Mouse (Mus musculus): ENCODE data around the gene Ugt3a2. TPM values are rescaled to one million over a fixed set of nuclear protein-coding genes. Genes with fewer than 3 reads are reported as not detected.

Gene Ugt3a2
- not detected in 2 replicates for polyA plus RNA-seq (2016; fragmentation: Nextera tagmentation; extraction: Ambion mirVana)

DNA sequence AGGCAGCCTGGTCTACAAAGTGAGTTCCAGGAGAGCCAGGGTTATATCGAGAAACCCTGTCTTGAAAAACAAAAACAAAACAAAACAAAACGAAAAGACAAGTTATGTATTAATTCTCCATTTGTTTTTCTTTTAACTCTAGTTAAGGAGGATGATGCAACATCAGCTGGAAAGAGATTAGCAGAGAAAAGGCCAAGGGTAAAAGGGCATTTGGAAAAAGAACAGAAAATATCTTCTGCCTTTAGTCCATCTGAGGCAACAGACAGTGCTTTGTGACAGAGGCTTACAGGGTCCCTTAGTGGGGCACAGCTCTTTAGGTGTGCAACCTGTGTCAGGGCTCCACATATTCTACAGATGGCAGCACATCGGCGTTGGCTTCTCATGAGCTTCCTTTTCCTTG, at the start of gene Ugt3a2:
Gene Ugt3a2, plus strand, starts transcription at position 210 of the 400 bp plus-strand sequence.
- Histone ChIP-seq H3K36me3 (no peaks in the 10 kb centered on the region), H3K4me1 (no peaks in the 10 kb centered on the region), H3K4me2 (replicated peaks) (no peak within 1 kb of the TSS), H3K4me3 (no peak within 1 kb of the TSS), H3K9me3 (no peaks in the 10 kb centered on the region), H3K9ac (no peak within 1 kb of the TSS), H3K27me3 (no peaks in the 10 kb centered on the region), H3K27ac (no peak within 1 kb of the TSS)
- WGBS = 88% methylated on average over 4 of the region's 4 CpGs
- ATAC-seq (ENCODE audit: insufficient number of reproducible peaks, insufficient read depth, low FRiP score, low TSS enrichment) = no peak

DNA sequence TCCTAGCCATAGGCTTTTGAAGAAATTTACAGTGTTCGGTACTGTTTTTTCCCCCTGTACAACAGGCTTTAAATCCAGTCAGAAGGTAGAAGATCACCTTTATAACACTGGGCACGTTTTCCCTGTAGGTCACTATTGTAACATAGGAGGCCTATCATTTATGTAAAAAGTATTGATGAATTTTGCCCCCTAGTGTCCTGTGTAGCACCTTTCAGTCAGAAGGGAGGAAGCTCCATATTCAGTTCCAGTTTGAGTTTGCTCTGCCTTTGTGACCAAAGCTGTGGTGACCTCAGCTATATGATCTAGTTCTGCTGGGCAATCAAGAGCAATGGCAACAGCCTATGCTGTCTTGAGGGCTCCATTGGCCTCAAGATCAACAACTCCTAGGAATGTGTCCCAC, 45.7 kb upstream of the Ugt3a2 start:
- H3K9me3 ChIP-seq = no peaks in the 10 kb centered on the region
- no peak overlapping the region for H3K4me3 ChIP-seq
- no peak overlapping the region for H3K27ac ChIP-seq
- ATAC-seq (ENCODE audit: insufficient number of reproducible peaks, insufficient read depth, low FRiP score, low TSS enrichment) = no peak
- no peak overlapping the region for H3K9ac ChIP-seq
- H3K36me3 ChIP-seq = no peaks in the 10 kb centered on the region
- H3K4me2 ChIP-seq (replicated peaks) = no peak overlapping the region
- H3K4me1 ChIP-seq = no peaks in the 10 kb centered on the region
- WGBS = 60% methylated on average over 2 of the region's 2 CpGs
- H3K27me3 ChIP-seq = no peaks in the 10 kb centered on the region

DNA sequence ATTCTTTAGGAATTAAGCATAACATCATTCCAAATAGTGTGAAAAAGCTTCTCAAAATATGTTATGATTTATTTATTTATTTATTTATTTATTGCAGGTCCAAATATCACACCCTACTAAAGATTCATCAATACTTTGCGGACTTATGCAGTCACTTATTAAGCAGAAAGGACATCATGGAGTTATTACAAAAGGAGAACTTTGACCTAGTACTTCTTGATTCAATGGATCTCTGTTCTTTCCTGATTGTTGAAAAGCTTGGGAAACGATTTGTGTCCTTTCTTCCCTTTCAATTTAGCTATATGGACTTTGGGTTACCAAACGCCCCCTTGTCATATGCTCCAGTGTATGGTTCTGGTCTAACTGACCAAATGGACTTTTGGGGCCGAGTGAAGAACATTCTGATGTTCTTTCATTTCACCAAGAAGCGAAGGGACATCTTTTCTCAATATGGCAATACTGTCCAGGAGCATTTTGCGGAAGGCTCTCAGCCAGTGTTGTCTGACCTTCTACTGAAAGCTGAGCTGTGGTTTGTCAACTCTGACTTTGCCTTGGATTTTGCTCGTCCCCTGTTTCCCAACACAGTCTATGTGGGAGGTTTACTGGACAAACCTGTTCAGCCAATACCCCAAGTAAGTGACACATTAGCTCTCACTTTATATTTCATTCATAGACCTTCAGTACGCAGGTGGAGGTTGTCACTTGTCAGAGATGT, 29.2 kb upstream of the Ugt3a2 start:
- no peak overlapping the region for H3K9ac ChIP-seq
- H3K4me3 ChIP-seq = no peak overlapping the region
- no peaks in the 10 kb centered on the region for H3K36me3 ChIP-seq
- WGBS = 81% methylated on average over 8 of the region's 8 CpGs
- no peaks in the 10 kb centered on the region for H3K27me3 ChIP-seq
- no peak for ATAC-seq (ENCODE audit: insufficient number of reproducible peaks, insufficient read depth, low FRiP score, low TSS enrichment)
- H3K9me3 ChIP-seq = no peaks in the 10 kb centered on the region
- H3K4me1 ChIP-seq = no peaks in the 10 kb centered on the region
- no peak overlapping the region for H3K27ac ChIP-seq
- H3K4me2 ChIP-seq (replicated peaks) = no peak overlapping the region

GRCm38 (mm10) chr15:9334596-9334995, 754 bp upstream of the Ugt3a2 start:
- ATAC-seq (ENCODE audit: insufficient number of reproducible peaks, insufficient read depth, low FRiP score, low TSS enrichment) = no peak
- Histone ChIP-seq H3K27ac (no peak overlapping the region), H3K4me1 (no peaks in the 10 kb centered on the region), H3K4me3 (no peak overlapping the region), H3K4me2 (replicated peaks) (no peak overlapping the region), H3K9me3 (no peaks in the 10 kb centered on the region), H3K9ac (no peak overlapping the region), H3K36me3 (no peaks in the 10 kb centered on the region), H3K27me3 (no peaks in the 10 kb centered on the region)
- WGBS = 68% methylated on average over 2 of the region's 2 CpGs

DNA sequence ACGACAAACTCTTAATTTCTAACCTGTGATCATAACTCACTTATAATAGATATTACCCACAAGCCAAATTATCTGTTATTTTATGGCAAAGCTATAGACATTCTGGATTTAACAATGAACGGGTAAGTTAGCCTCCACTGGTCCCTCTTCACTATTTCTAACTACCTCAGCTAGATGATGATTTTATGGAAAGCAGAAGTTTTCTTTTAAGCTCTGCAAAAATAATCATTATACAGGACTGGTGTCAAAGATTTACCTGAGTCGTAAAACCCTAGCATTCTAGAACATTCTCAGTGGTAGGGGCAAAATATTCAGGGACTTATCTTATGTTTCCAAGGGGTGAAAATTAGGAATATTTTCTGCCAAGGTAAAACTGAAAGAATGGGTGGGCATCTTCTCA, 1.3 kb downstream of the Ugt3a2 start:
- WGBS = 88% methylated on average over 3 of the region's 3 CpGs

DNA sequence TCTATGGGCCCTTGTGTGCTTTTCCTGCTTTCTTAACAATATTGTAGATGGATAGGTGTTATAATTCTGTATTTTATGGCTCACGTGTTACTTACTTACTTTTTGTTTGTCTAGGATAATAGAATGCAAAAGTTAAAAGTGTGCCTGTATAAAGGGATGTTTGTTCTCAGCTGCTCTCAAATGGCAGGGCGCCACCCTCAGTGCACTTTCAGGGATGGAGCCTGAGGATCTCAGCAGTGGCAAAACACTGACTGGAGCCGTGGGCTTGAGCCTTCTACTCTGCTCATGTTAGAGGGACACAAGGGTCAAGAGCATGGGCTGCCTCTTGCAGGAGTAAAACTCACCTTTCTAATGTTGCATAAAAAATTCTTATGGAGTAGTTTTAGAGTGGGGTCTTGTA, 1.7 kb downstream of the Ugt3a2 start:
- 62% methylated on average over 3 of the region's 3 CpGs for WGBS
- no peaks in the 10 kb centered on the region for H3K4me1 ChIP-seq
- H3K9ac ChIP-seq = no peak overlapping the region
- no peak overlapping the region for H3K4me3 ChIP-seq
- no peaks in the 10 kb centered on the region for H3K36me3 ChIP-seq
- ATAC-seq (ENCODE audit: insufficient number of reproducible peaks, insufficient read depth, low FRiP score, low TSS enrichment) = no peak
- H3K9me3 ChIP-seq = no peaks in the 10 kb centered on the region
- H3K27me3 ChIP-seq = no peaks in the 10 kb centered on the region
- no peak overlapping the region for H3K4me2 ChIP-seq (replicated peaks)
- H3K27ac ChIP-seq = no peak overlapping the region

More for the DNA sequence above, 1.3 kb downstream of the Ugt3a2 start:
- no peaks in the 10 kb centered on the region for H3K4me1 ChIP-seq
- no peaks in the 10 kb centered on the region for H3K9me3 ChIP-seq
- no peaks in the 10 kb centered on the region for H3K36me3 ChIP-seq
- H3K4me3 ChIP-seq = no peak overlapping the region
- no peak overlapping the region for H3K9ac ChIP-seq
- no peak overlapping the region for H3K27ac ChIP-seq
- ATAC-seq (ENCODE audit: insufficient number of reproducible peaks, insufficient read depth, low FRiP score, low TSS enrichment) = no peak
- H3K4me2 ChIP-seq (replicated peaks) = no peak overlapping the region
- no peaks in the 10 kb centered on the region for H3K27me3 ChIP-seq

- ATAC-seq (ENCODE audit: insufficient number of reproducible peaks, insufficient read depth, low FRiP score, low TSS enrichment) = no peak
- Histone ChIP-seq H3K4me2 (replicated peaks) (no peak overlapping the region), H3K27ac (no peak overlapping the region), H3K36me3 (no peaks in the 10 kb centered on the region), H3K9me3 (no peaks in the 10 kb centered on the region), H3K27me3 (no peaks in the 10 kb centered on the region), H3K4me1 (no peaks in the 10 kb centered on the region), H3K4me3 (no peak overlapping the region), H3K9ac (no peak overlapping the region)
- 47% methylated on average over 3 of the region's 3 CpGs for WGBS
Measured at GRCm38 (mm10) chr15:9348739-9349138, 13.4 kb downstream of the Ugt3a2 start.

- Histone ChIP-seq H3K4me2 (replicated peaks) (no peak overlapping the region), H3K27me3 (no peaks in the 10 kb centered on the region), H3K4me3 (no peak overlapping the region), H3K4me1 (no peaks in the 10 kb centered on the region), H3K9me3 (no peaks in the 10 kb centered on the region), H3K27ac (no peak overlapping the region), H3K36me3 (no peaks in the 10 kb centered on the region), H3K9ac (no peak overlapping the region)
- no peak for ATAC-seq (ENCODE audit: insufficient number of reproducible peaks, insufficient read depth, low FRiP score, low TSS enrichment)
- 75% methylated on average over 2 of the region's 2 CpGs for WGBS
Measured at GRCm38 (mm10) chr15:9362801-9363200, 27.5 kb downstream of the Ugt3a2 start.

DNA sequence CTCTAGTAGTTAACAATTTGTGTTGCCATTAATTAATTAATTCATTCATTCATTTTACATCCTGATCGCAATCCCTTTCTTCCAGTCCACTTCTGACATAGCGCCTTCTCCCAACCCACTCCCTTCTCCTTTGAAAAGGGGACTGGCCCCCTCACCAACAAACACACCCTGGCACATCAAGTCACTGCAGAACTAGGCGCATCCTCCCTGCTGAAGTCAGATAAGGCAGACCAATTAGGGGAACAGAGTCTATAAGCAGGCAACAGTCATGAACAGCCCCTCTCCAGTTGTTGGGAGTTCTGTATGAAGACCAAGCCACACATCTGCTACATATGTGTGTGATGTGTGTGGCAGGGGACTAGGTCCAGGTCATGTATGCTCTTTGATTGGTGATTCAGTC, 33.4 kb downstream of the Ugt3a2 start:
- H3K9ac ChIP-seq = no peak overlapping the region
- H3K4me2 ChIP-seq (replicated peaks) = no peak overlapping the region
- no peak for ATAC-seq (ENCODE audit: insufficient number of reproducible peaks, insufficient read depth, low FRiP score, low TSS enrichment)
- H3K9me3 ChIP-seq = no peaks in the 10 kb centered on the region
- no peaks in the 10 kb centered on the region for H3K4me1 ChIP-seq
- no peak overlapping the region for H3K27ac ChIP-seq
- H3K36me3 ChIP-seq = no peaks in the 10 kb centered on the region
- WGBS = 87% methylated on average over 3 of the region's 3 CpGs
- no peaks in the 10 kb centered on the region for H3K27me3 ChIP-seq
- H3K4me3 ChIP-seq = no peak overlapping the region

DNA sequence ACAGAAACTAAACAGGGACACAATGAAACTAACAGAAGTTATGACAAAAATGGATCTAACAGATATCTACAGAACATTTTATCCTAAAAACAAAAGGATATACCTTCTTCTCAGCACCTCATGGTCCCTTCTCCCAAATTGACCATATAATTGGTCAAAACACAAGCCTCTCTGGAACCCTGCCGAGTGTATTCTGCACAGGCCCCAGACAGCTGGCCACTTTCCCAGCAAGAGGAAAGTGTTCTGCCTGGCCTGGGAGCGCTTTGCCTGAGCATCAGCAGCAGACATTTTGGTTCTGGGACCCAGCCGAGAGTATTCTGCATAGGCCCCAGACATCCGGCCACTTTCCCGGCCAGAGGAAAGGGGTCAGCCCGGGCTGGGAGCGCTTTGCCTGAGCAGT, 40.9 kb downstream of the Ugt3a2 start:
- 87% methylated on average over 7 of the region's 7 CpGs for WGBS
- Histone ChIP-seq H3K9me3 (no peaks in the 10 kb centered on the region), H3K4me3 (no peak overlapping the region), H3K4me2 (replicated peaks) (no peak overlapping the region), H3K9ac (no peak overlapping the region), H3K27ac (no peak overlapping the region), H3K27me3 (no peaks in the 10 kb centered on the region), H3K36me3 (no peaks in the 10 kb centered on the region), H3K4me1 (no peaks in the 10 kb centered on the region)
- no peak for ATAC-seq (ENCODE audit: insufficient number of reproducible peaks, insufficient read depth, low FRiP score, low TSS enrichment)

- Histone ChIP-seq H3K27me3 (no peaks in the 10 kb centered on the region), H3K9me3 (no peaks in the 10 kb centered on the region), H3K4me2 (replicated peaks) (no peak overlapping the region), H3K27ac (no peak overlapping the region), H3K4me1 (no peaks in the 10 kb centered on the region), H3K36me3 (no peaks in the 10 kb centered on the region), H3K9ac (no peak overlapping the region), H3K4me3 (no peak overlapping the region)
- ATAC-seq (ENCODE audit: insufficient number of reproducible peaks, insufficient read depth, low FRiP score, low TSS enrichment) = no peak
- WGBS = 86% methylated on average over 3 of the region's 3 CpGs
Measured at GRCm38 (mm10) chr15:9409475-9409874, 74.1 kb downstream of the Ugt3a2 start.
